Mouse (Mus musculus) megakaryocyte, embryonic 14.5 days (primary cell): ENCODE measurements around the gene Phf12.

Experiments
- FLI1 ChIP-seq: IDR thresholded peaks from 2 replicates; pipeline ENCODE4 v1.6.1; 2012; ENCODE audit warnings: low read length, inconsistent platforms, mixed read lengths
- GATA1 ChIP-seq: IDR thresholded peaks from 3 replicates; pipeline ENCODE4 v1.6.1; 2012; ENCODE audit warnings: mixed read lengths, low read length, inconsistent platforms, borderline replicate concordance

DNA sequence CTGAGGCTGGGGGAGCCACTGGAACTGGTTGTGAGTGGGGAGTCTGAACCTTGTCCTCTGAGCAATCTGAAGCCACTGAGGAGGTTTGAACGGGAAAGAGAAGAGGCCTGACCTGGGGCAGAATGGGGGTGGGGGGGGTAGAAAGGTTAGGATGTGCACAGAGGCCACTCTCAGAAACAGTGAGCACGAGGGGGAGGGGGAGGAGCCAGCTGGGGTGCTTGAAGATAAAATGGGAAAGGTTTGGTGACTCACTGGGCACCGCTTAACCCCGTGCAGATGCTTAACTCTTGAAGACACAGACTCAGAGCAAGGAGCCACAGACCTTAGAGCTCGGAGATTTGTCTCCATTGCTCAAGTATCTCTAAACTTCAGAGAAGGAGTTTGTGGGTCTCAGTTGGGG is 21.7 kb upstream of the Phf12 start:
- TF ChIP-seq GATA1 (no peak), FLI1 (no peak)
